Mouse (Mus musculus) CH12.LX (cell line): ENCODE measurements around the gene Arsa. TPM values are rescaled to one million over a fixed set of nuclear protein-coding genes. Genes with fewer than 3 reads are reported as not detected.

Source experiments
- DNase-seq: peaks from one replicate; pipeline ENCODE4 v3.0.0-alpha.2; 2013; ENCODE audit errors: extremely low read depth
- H3K27ac ChIP-seq: 2 replicates; pipeline ENCODE4 v1.5.1; 2012; ENCODE audit warnings: low read depth, mild to moderate bottlenecking, control low read depth, moderate library complexity; ENCODE audit not compliant: insufficient read depth
- H3K27me3 ChIP-seq: replicated peaks from 2 replicates; pipeline ENCODE3; 2012; ENCODE audit warnings: inconsistent platforms
- H3K36me3 ChIP-seq, 2 experiments: replicated peaks in 1 of 2; 2 replicates each; pipeline versions ENCODE3 to v1.6.1; 2012; ENCODE audit warnings: inconsistent platforms in 1 of 2, low read length in 1 of 2, mild to moderate bottlenecking in 1 of 2, mixed read lengths in 1 of 2, moderate library complexity in 1 of 2; ENCODE audit not compliant: control insufficient read depth in 1 of 2, insufficient read depth in 1 of 2
- H3K4me1 ChIP-seq, 2 experiments: 2 replicates each; pipeline ENCODE4 v1.6.1; 2012; ENCODE audit warnings: inconsistent platforms in 1 of 2, moderate library complexity in 1 of 2; ENCODE audit not compliant: insufficient read depth in 2 of 2, control insufficient read depth in 1 of 2
- H3K4me2 ChIP-seq: 2 replicates; pipeline ENCODE4 v1.6.1; 2012; ENCODE audit warnings: low read depth, mild to moderate bottlenecking, control low read depth; ENCODE audit not compliant: poor library complexity, insufficient read depth, severe bottlenecking
- H3K4me3 ChIP-seq, 3 experiments: fragments of 150-350 bp in 1 of 3; sonication (generic) in 1 of 3; replicated peaks in 1 of 3; 2 replicates each; pipeline versions ENCODE3 to v1.5.1; 2011 to 2012; ENCODE audit warnings: low read depth in 2 of 3, low read length in 2 of 3, mild to moderate bottlenecking in 2 of 3, moderate library complexity in 2 of 3, control low read depth in 1 of 3, improper control_type of control experiment in 1 of 3, inconsistent platforms in 1 of 3, mixed read lengths in 1 of 3; ENCODE audit not compliant: poor library complexity in 1 of 3
- H3K79me2 ChIP-seq: replicated peaks from 2 replicates; pipeline ENCODE4 v1.6.1; 2012; ENCODE audit warnings: mild to moderate bottlenecking, moderate library complexity; ENCODE audit not compliant: control insufficient read depth, poor library complexity, insufficient read depth, severe bottlenecking; ENCODE audit errors: extremely low read depth
- H3K9ac ChIP-seq: 2 replicates; pipeline ENCODE4 v1.6.1; 2012; ENCODE audit warnings: low read depth, mild to moderate bottlenecking, control low read depth, moderate library complexity; ENCODE audit not compliant: insufficient read depth
- H3K9me3 ChIP-seq: replicated peaks from 2 replicates; pipeline ENCODE3; 2012; ENCODE audit warnings: low read length, inconsistent platforms, mixed read lengths
- BHLHE40 ChIP-seq: IDR thresholded peaks from 2 replicates; pipeline ENCODE4 v1.6.1; 2011; ENCODE audit warnings: mild to moderate bottlenecking, low read depth, low read length, improper control_type of control experiment
- CTCF ChIP-seq, 2 experiments: IDR thresholded peaks in 1 of 2; conservative IDR thresholded peaks in 1 of 2; 2 replicates each; pipeline ENCODE4 v1.5.1; 2011 to 2012; ENCODE audit warnings: low read depth in 2 of 2, low read length in 2 of 2, improper control_type of control experiment in 1 of 2, inconsistent platforms in 1 of 2, mild to moderate bottlenecking in 1 of 2, moderate library complexity in 1 of 2
- E2F4 ChIP-seq: IDR thresholded peaks from 2 replicates; pipeline ENCODE4 v1.6.1; 2011; ENCODE audit warnings: low read depth, low read length, improper control_type of control experiment; ENCODE audit not compliant: insufficient replicate concordance
- ELF1 ChIP-seq: IDR thresholded peaks from 2 replicates; pipeline ENCODE4 v1.6.1; 2014; ENCODE audit warnings: low read depth, mild to moderate bottlenecking, inconsistent platforms, low read length, improper control_type of control experiment
- EP300 ChIP-seq: IDR thresholded peaks from 2 replicates; pipeline ENCODE4 v1.6.1; 2011; ENCODE audit warnings: low read length, improper control_type of control experiment
- ETS1 ChIP-seq: conservative IDR thresholded peaks from 2 replicates; pipeline ENCODE4 v1.6.1; 2012; ENCODE audit warnings: low read depth, mild to moderate bottlenecking, inconsistent platforms, low read length, improper control_type of control experiment, moderate library complexity
- GABPA ChIP-seq: IDR thresholded peaks from 2 replicates; pipeline ENCODE4 v1.6.1; 2012; ENCODE audit warnings: low read depth, low read length, improper control_type of control experiment, inconsistent platforms; ENCODE audit not compliant: insufficient replicate concordance
- JUND ChIP-seq: conservative IDR thresholded peaks from 2 replicates; pipeline ENCODE4 v1.6.1; 2011; ENCODE audit warnings: low read depth, low read length, improper control_type of control experiment
- KAT2A ChIP-seq: IDR thresholded peaks from 2 replicates; pipeline ENCODE4 v1.6.1; 2012; ENCODE audit warnings: low read length, improper control_type of control experiment, inconsistent platforms; ENCODE audit not compliant: insufficient replicate concordance
- MAX ChIP-seq: IDR thresholded peaks from 2 replicates; pipeline ENCODE4 v1.6.1; 2011; ENCODE audit warnings: low read length, improper control_type of control experiment
- MAZ ChIP-seq: IDR thresholded peaks from 2 replicates; pipeline ENCODE4 v1.6.1; 2012; ENCODE audit warnings: low read depth, mild to moderate bottlenecking, inconsistent platforms, low read length, improper control_type of control experiment, moderate library complexity
- MXI1 ChIP-seq: IDR thresholded peaks from 2 replicates; pipeline ENCODE4 v1.6.1; 2011; ENCODE audit warnings: mild to moderate bottlenecking, low read depth, low read length, improper control_type of control experiment
- MYC ChIP-seq: IDR thresholded peaks from 2 replicates; pipeline ENCODE4 v1.6.1; 2011; ENCODE audit warnings: low read depth, mild to moderate bottlenecking, improper control_type of control experiment, low read length
- NELFE ChIP-seq: IDR thresholded peaks from 2 replicates; pipeline ENCODE4 v1.6.1; 2011; ENCODE audit warnings: low read depth, low read length, improper control_type of control experiment
- NRF1 ChIP-seq: IDR thresholded peaks from 2 replicates; pipeline ENCODE4 v1.6.1; 2014; ENCODE audit warnings: low read depth, mild to moderate bottlenecking, inconsistent platforms, low read length, improper control_type of control experiment, moderate library complexity
- POLR2A ChIP-seq: IDR thresholded peaks from 2 replicates; pipeline ENCODE4 v1.6.1; 2011; ENCODE audit warnings: low read depth, mild to moderate bottlenecking, improper control_type of control experiment, low read length
- RAD21 ChIP-seq: IDR thresholded peaks from 2 replicates; pipeline ENCODE4 v1.6.1; 2011; ENCODE audit warnings: low read depth, mild to moderate bottlenecking, low read length, improper control_type of control experiment, moderate library complexity
- SIN3A ChIP-seq: IDR thresholded peaks from 2 replicates; pipeline ENCODE4 v1.6.1; 2012; ENCODE audit warnings: low read length, improper control_type of control experiment, inconsistent platforms
- SMC3 ChIP-seq: IDR thresholded peaks from 2 replicates; pipeline ENCODE4 v1.6.1; 2011; ENCODE audit warnings: low read depth, low read length, improper control_type of control experiment
- TCF12 ChIP-seq: IDR thresholded peaks from 2 replicates; pipeline ENCODE4 v1.6.1; 2014; ENCODE audit warnings: low read depth, mild to moderate bottlenecking, inconsistent platforms, low read length, improper control_type of control experiment
- UBTF ChIP-seq: IDR thresholded peaks from 2 replicates; pipeline ENCODE4 v1.6.1; 2012; ENCODE audit warnings: low read depth, mild to moderate bottlenecking, inconsistent platforms, low read length, improper control_type of control experiment, moderate library complexity
- USF1 ChIP-seq: IDR thresholded peaks from 2 replicates; pipeline ENCODE4 v1.6.1; 2014; ENCODE audit warnings: low read depth, mild to moderate bottlenecking, inconsistent platforms, low read length, improper control_type of control experiment
- ZC3H11A ChIP-seq: IDR thresholded peaks from 2 replicates; pipeline ENCODE4 v1.6.1; 2012; ENCODE audit warnings: low read depth, mild to moderate bottlenecking, inconsistent platforms, low read length, improper control_type of control experiment
- ZKSCAN1 ChIP-seq: IDR thresholded peaks from 2 replicates; pipeline ENCODE4 v1.6.1; 2012; ENCODE audit warnings: low read depth, inconsistent platforms, low read length, improper control_type of control experiment, borderline replicate concordance
- ZMIZ1 ChIP-seq: IDR thresholded peaks from 2 replicates; pipeline ENCODE4 v1.6.1; 2012; ENCODE audit warnings: low read depth, mild to moderate bottlenecking, inconsistent platforms, low read length, improper control_type of control experiment
- ZNF384 ChIP-seq: IDR thresholded peaks from 2 replicates; pipeline ENCODE4 v1.6.1; 2012; ENCODE audit warnings: low read depth, low read length, improper control_type of control experiment, inconsistent platforms
- dilution Hi-C: fragments of 300-500 bp; cut with MboI; formaldehyde crosslinking; loops from 2 replicates; pipeline ENCODE4 v1.14.3; 2020; ENCODE audit warnings: low sequenced_read_pairs; ENCODE audit not compliant: extremely low pct_unique_long_range_greater_than_20kb, extremely low pct_ligation_motif_present
- in situ Hi-C: fragments of 300-500 bp; cut with MboI; formaldehyde crosslinking; loops from 3 replicates; pipeline ENCODE4 v1.14.3; 2019; ENCODE audit warnings: low sequenced_read_pairs, low pct_ligation_motif_present, low pct_unique_long_range_greater_than_20kb, mixed read lengths
- polyA plus RNA-seq: library from polyadenylated mRNA; unstranded; fragments of >175 nt; gene quantifications from 2 replicates; pipeline ENCODE4 v1.2.1, GENCODE M21; 2012; ENCODE audit warnings: low read depth; ENCODE audit not compliant: insufficient read length
- total RNA-seq, 2 experiments: library from RNA; depleted of rRNA; stranded (reverse); fragments of 300-350 nt in 1 of 2; fragments of >200 nt in 1 of 2; gene quantifications; 2 replicates each; pipeline ENCODE4 v1.2.3; 2012 to 2014

The Arsa gene
- total and polyA plus RNA-seq, 3 experiments, result 9.3 to 10.3 (median 9.9) TPM

DNA sequence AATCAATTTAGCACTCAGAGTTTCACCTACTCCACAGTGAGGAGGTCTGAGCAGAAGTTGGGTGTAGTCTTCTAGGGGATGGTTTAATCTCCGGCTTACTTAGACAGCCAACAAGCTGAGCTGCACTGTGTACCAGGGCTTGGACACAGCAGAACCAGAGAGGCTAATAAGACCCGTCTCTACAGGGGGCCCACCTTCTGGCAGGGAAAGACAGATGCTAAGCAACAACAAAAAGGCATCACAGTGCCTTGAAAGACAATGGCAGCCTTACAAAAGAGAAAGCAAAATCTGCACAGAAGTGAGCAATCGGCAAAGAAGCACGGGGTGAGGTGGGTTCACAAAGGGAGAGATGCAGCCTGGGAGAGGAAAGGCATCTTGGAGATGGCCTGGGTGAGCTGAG, 18.9 kb upstream of the Arsa start:
- H3K27ac ChIP-seq, result no peak overlapping the region
- in situ Hi-C loops (no loop called here), dilution Hi-C loops (no loop called here)
- DNase-seq, result no peak
- peaks cover 17% of the 10 kb centered on the region for H3K9me3 ChIP-seq
- H3K36me3 ChIP-seq, result no peaks in the 10 kb centered on the region
- H3K4me3 ChIP-seq, result no peak overlapping the region
- no peak for TF ChIP-seq POLR2A
- TF ChIP-seq ELF1, result no peak
- TF ChIP-seq ZKSCAN1, result no peak
- no peak for TF ChIP-seq KAT2A
- no peak for TF ChIP-seq USF1
- no peak for TF ChIP-seq BHLHE40
- TF ChIP-seq ETS1, result no peak
- no peak for TF ChIP-seq TCF12
- TF ChIP-seq NELFE, result no peak
- no peak for TF ChIP-seq ZC3H11A
- TF ChIP-seq MAZ, result no peak
- no peaks in the 10 kb centered on the region for H3K4me1 ChIP-seq
- H3K79me2 ChIP-seq, result no peaks in the 10 kb centered on the region
- H3K9ac ChIP-seq, result no peak overlapping the region
- no peak overlapping the region for H3K4me2 ChIP-seq
- H3K27me3 ChIP-seq, result peaks cover 9% of the 10 kb centered on the region

DNA sequence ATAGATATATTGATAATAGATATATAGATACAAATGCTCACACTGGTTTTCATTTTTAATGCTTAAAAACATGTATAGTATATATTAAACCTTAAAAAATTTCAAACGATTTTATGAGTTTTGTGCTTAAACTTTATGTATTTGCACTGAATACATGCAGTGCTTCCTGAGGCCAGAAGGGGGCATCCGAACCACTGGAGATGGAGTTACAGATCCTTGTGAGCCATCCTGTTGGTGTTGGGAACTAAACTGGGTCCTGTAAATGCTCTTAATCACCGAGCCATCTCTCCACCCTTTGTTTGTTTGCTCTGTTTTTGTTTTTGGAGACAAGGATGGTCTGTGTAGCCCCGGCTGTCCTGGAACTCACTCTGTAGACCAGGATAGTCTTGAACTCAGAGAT, 17.7 kb upstream of the Arsa start:
- peak; percentile 16 for DNase-seq
- no peak overlapping the region for H3K4me2 ChIP-seq

More for the DNA sequence above, 17.7 kb upstream of the Arsa start:
- dilution Hi-C loops, result no loop called here
- Histone ChIP-seq H3K4me3 (no peak overlapping the region), H3K9ac (no peak overlapping the region), H3K4me1 (no peaks in the 10 kb centered on the region), H3K27ac (no peak overlapping the region), H3K9me3 (peaks cover 11% of the 10 kb centered on the region), H3K36me3 (no peaks in the 10 kb centered on the region), H3K27me3 (peaks cover 11% of the 10 kb centered on the region), H3K79me2 (no peaks in the 10 kb centered on the region)
- TF ChIP-seq ZMIZ1 (no peak), NRF1 (no peak), MYC (no peak), SIN3A (no peak), ZNF384 (no peak), JUND (no peak), EP300 (no peak), CTCF (conservative IDR thresholded peaks at IDR 0.05 in 1 of 2, IDR thresholded peaks at IDR 0.05 in 1 of 2; ENCODE audit: low read depth in 2 of 2, low read length in 2 of 2) (peak; percentile 28 to 69; a peak in 3 of 4 replicates), UBTF (no peak), MXI1 (no peak), USF1 (no peak), ETS1 (no peak), E2F4 (no peak), MAX (no peak), SMC3 (peak; percentile 49), TCF12 (no peak), RAD21 (peak; percentile 53), GABPA (no peak), POLR2A (no peak)
- in situ Hi-C loops, result no loop called here
